Mouse (Mus musculus) CH12.LX (cell line): ENCODE results near the gene Zfp771.

Experiments used
- BHLHE40 ChIP-seq: IDR thresholded peaks from 2 replicates; pipeline ENCODE4 v1.6.1; 2011; ENCODE audit warnings: mild to moderate bottlenecking, low read depth, low read length, improper control_type of control experiment
- CHD1 ChIP-seq: IDR thresholded peaks from 2 replicates; pipeline ENCODE4 v1.6.1; 2012; ENCODE audit warnings: low read depth, low read length, improper control_type of control experiment, inconsistent platforms
- CTCF ChIP-seq, 2 experiments: IDR thresholded peaks in 1 of 2; conservative IDR thresholded peaks in 1 of 2; 2 replicates each; pipeline ENCODE4 v1.5.1; 2011 to 2012; ENCODE audit warnings: low read depth in 2 of 2, low read length in 2 of 2, improper control_type of control experiment in 1 of 2, inconsistent platforms in 1 of 2, mild to moderate bottlenecking in 1 of 2, moderate library complexity in 1 of 2
- E2F4 ChIP-seq: IDR thresholded peaks from 2 replicates; pipeline ENCODE4 v1.6.1; 2011; ENCODE audit warnings: low read depth, low read length, improper control_type of control experiment; ENCODE audit not compliant: insufficient replicate concordance
- MAFK ChIP-seq: IDR thresholded peaks from 2 replicates; pipeline ENCODE4 v1.6.1; 2011; ENCODE audit warnings: low read length, improper control_type of control experiment; ENCODE audit not compliant: insufficient replicate concordance
- POLR2A ChIP-seq: IDR thresholded peaks from 2 replicates; pipeline ENCODE4 v1.6.1; 2011; ENCODE audit warnings: low read depth, mild to moderate bottlenecking, improper control_type of control experiment, low read length
- TBP ChIP-seq: conservative IDR thresholded peaks from 2 replicates; pipeline ENCODE4 v1.6.1; 2011; ENCODE audit warnings: low read depth, low read length, improper control_type of control experiment
- USF1 ChIP-seq: IDR thresholded peaks from 2 replicates; pipeline ENCODE4 v1.6.1; 2014; ENCODE audit warnings: low read depth, mild to moderate bottlenecking, inconsistent platforms, low read length, improper control_type of control experiment

DNA sequence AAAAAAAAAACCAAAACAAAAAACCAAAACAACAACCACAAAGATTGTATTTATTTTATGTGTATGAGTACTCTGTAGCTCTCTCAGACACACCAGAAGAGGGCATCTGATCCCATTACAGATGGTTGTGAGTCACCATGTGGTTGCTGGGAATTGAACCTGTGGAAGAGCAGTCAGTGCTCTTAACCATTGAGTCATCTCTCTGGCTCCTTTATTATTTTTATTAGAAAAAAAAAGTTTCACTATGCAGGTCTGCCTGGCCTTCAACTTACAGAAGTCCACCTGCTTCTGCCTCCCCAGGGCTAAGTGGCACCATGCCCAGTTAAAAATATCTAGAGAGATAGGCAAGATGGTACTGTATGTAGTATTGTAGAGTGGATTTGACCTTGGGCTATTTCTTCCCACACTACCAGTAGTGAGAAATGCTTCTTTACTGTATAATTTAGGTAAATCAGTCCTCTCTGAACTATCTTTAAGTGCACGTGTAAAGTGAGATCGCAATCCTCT, 660 bp upstream of the Zfp771 start:
- TF ChIP-seq CHD1 (no peak; the same call in 1 of the 2 replicates), MAFK (no peak), E2F4 (0 out of 2 replicates have a peak, but pooled peaks have one; percentile 37), CTCF (conservative IDR thresholded peaks at IDR 0.05 in 1 of 2, IDR thresholded peaks at IDR 0.05 in 1 of 2; ENCODE audit: low read depth in 2 of 2, low read length in 2 of 2) (peak in 1 of 2 experiments; percentile 20; a peak in 1 of 4 replicates), USF1 (no peak), BHLHE40 (peak; percentile 35), TBP (no peak), POLR2A (no peak)
